In the genomic region with DNA sequence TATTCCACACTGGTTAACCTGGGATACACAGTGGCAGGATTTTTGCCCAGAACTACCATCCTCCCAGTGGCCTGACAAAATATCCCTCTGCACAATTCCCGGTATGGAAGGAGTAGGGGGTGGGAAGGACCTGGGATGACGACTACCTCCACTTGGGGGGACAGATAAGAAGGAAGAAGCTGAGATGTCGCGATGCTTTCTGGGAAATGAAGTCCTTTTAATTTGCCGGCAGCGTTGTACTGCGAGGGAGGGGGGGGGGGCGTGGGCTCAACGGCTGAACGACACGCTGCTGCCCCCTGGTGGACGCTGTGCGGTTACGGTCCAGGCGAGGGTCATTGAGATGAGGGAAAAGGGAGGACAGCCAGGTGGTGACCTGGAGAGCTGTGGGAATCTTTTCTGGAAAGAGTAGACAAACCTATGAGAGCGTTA, we compare ENCODE assay signal across 9 mouse cellular contexts. TPM values are rescaled to one million over a fixed set of nuclear protein-coding genes. Genes with fewer than 3 reads are reported as not detected.
DNase-seq lines count a peak whose midpoint lies in the region; ATAC-seq and TF ChIP-seq lines count a peak whose summit lies in the region.
"Had no signal": no experiment of that assay in that cellular context is flagged by ENCODE, and none has a peak within 500 bp of the region (broad histone marks: within the 10 kb centered on the region; RNA-seq: fewer than 3 reads in every experiment).

No protein-coding gene starts in this region.

- no peak overlapping the region for H3K27ac ChIP-seq in intestine, postnatal 0 days (ENCODE audit: low read depth, low read length)
- no peak overlapping the region for H3K27ac ChIP-seq in limb, embryonic 15.5 days
- H3K27ac ChIP-seq in midbrain, embryonic 16.5 days (ENCODE audit: low read length): peak overlapping the region; percentile 75

- no peaks in the 10 kb centered on the region for H3K27me3 ChIP-seq in intestine, postnatal 0 days (replicated peaks; ENCODE audit: control insufficient read depth, insufficient read depth, low read length)
- no peaks in the 10 kb centered on the region for H3K27me3 ChIP-seq in limb, embryonic 15.5 days
- H3K27me3 ChIP-seq in midbrain, embryonic 16.5 days (ENCODE audit: control insufficient read depth, insufficient read depth, low read depth, low read length): no peaks in the 10 kb centered on the region

- H3K9me3 ChIP-seq in intestine, postnatal 0 days (ENCODE audit: control insufficient read depth): no peaks in the 10 kb centered on the region
- H3K9me3 ChIP-seq in limb, embryonic 15.5 days: no peaks in the 10 kb centered on the region
- H3K9me3 ChIP-seq in midbrain, embryonic 16.5 days (replicated peaks; ENCODE audit: control insufficient read depth, low read length, poor library complexity, severe bottlenecking): no peaks in the 10 kb centered on the region

- under 1% methylated on average over 15 of the region's 16 CpGs for WGBS in intestine, postnatal 0 days
- WGBS in limb, embryonic 15.5 days: 2% methylated on average over 16 of the region's 16 CpGs
- under 1% methylated on average over 16 of the region's 16 CpGs for WGBS in midbrain, embryonic 16.5 days

- H3K36me3 ChIP-seq in intestine, postnatal 0 days (ENCODE audit: control insufficient read depth, insufficient read depth): no peaks in the 10 kb centered on the region
- no peaks in the 10 kb centered on the region for H3K36me3 ChIP-seq in limb, embryonic 15.5 days
- no peaks in the 10 kb centered on the region for H3K36me3 ChIP-seq in midbrain, embryonic 16.5 days (ENCODE audit: control insufficient read depth, insufficient read depth, low read length)

- peak; percentile 98 for TF ChIP-seq CTCF in intestine, postnatal 0 days (IDR thresholded peaks at IDR 0.05; ENCODE audit: low read depth)

- peak; percentile 80 for DNase-seq in A20 (ENCODE audit: low read depth, low spot score)
- DNase-seq in gastrocnemius, postnatal 4 days (ENCODE audit: low spot score in 2 of 2): peak; percentile 65 to 74
- peak; percentile 65 to 72 for DNase-seq in spleen, postnatal 36 days (ENCODE audit: low spot score in 2 of 2)

- H3K4me1 ChIP-seq in intestine, postnatal 0 days (replicated peaks; ENCODE audit: control insufficient read depth, insufficient read depth, low read length): 0 out of 2 replicates have a peak, but pooled peaks cover 6% of the 10 kb centered on the region
- peaks cover 14% of the 10 kb centered on the region for H3K4me1 ChIP-seq in limb, embryonic 15.5 days
- peaks cover 19% of the 10 kb centered on the region for H3K4me1 ChIP-seq in midbrain, embryonic 16.5 days (ENCODE audit: control insufficient read depth, insufficient read depth, low read length)

- ATAC-seq in activated CD4-positive, CD25-positive, alpha-beta regulatory T cell, adult 4 months: peak; percentile 47
- peak; percentile 78 for ATAC-seq in common myeloid progenitor, adult 5-6 weeks (replicated peaks; ENCODE audit: low read depth, poor library complexity, severe bottlenecking)
- ATAC-seq in intestine, postnatal 0 days: peak; percentile 41
- peak; percentile 59; the same call in 1 of the 2 replicates for ATAC-seq in limb, embryonic 15.5 days (ENCODE audit: insufficient number of reproducible peaks, low FRiP score, low TSS enrichment, low read depth)
- ATAC-seq in midbrain, embryonic 16.5 days: peak; percentile 72

- H3K4me2 ChIP-seq in intestine, postnatal 0 days (replicated peaks; ENCODE audit: low read depth): peak overlapping the region; percentile 51
- H3K4me2 ChIP-seq in limb, embryonic 15.5 days: peak overlapping the region; percentile 43
- peak overlapping the region; percentile 57 for H3K4me2 ChIP-seq in midbrain, embryonic 16.5 days (ENCODE audit: low read length)

- H3K4me3 ChIP-seq in intestine, postnatal 0 days (ENCODE audit: low read depth, low read length): no peak overlapping the region
- peak overlapping the region; percentile 15; the same call in 1 of the 2 replicates for H3K4me3 ChIP-seq in limb, embryonic 15.5 days
- H3K4me3 ChIP-seq in midbrain, embryonic 16.5 days (ENCODE audit: low read depth, low read length): peak overlapping the region; percentile 31

- no peak overlapping the region for H3K9ac ChIP-seq in intestine, postnatal 0 days (ENCODE audit: low read depth, low read length)
- H3K9ac ChIP-seq in limb, embryonic 15.5 days: no peak overlapping the region
- peak overlapping the region; percentile 63; the same call in 1 of the 2 replicates for H3K9ac ChIP-seq in midbrain, embryonic 16.5 days (ENCODE audit: low read depth, low read length)

RNA-seq across cellular contexts. Expression of a gene that starts 15.0 kb away (rescaled TPM):
- polyA plus RNA-seq in activated CD4-positive, CD25-positive, alpha-beta regulatory T cell, adult 4 months (2017; shearing (Covaris generic)): 10 to 100 TPM; 43.3 to 55.7 TPM
- total RNA-seq in common myeloid progenitor, adult 5-6 weeks (2017): 37.3 and 65.1 TPM in 2 replicates
- total RNA-seq in gastrocnemius, postnatal 4 days (2021): 10 to 100 TPM; 91.6 to 94.0 TPM
- 84.6 and 91.2 TPM in 2 replicates for polyA plus RNA-seq in intestine, postnatal 0 days (2015; fragmentation: Nextera tagmentation; extraction: Ambion mirVana)
- 140 and 149 TPM in 2 replicates for polyA plus RNA-seq in limb, embryonic 15.5 days (2015; fragmentation: Nextera tagmentation; extraction: Ambion mirVana)
- 158 and 166 TPM in 2 replicates for polyA plus RNA-seq in midbrain, embryonic 16.5 days (2015; fragmentation: Nextera tagmentation; extraction: Ambion mirVana)

RNA-seq across cellular contexts. Expression of a gene that starts 15.3 kb away (rescaled TPM):
- polyA plus RNA-seq in activated CD4-positive, CD25-positive, alpha-beta regulatory T cell, adult 4 months (2017; shearing (Covaris generic)): 100 to 1,000 TPM; 124 to 138 TPM
- 40.5 TPM in 2 replicates for total RNA-seq in common myeloid progenitor, adult 5-6 weeks (2017)
- 10 to 100 TPM; 62.5 to 64.9 TPM for total RNA-seq in gastrocnemius, postnatal 4 days (2021)
- polyA plus RNA-seq in intestine, postnatal 0 days (2015; fragmentation: Nextera tagmentation; extraction: Ambion mirVana): 159 and 160 TPM in 2 replicates
- 175 and 188 TPM in 2 replicates for polyA plus RNA-seq in limb, embryonic 15.5 days (2015; fragmentation: Nextera tagmentation; extraction: Ambion mirVana)
- polyA plus RNA-seq in midbrain, embryonic 16.5 days (2015; fragmentation: Nextera tagmentation; extraction: Ambion mirVana): 436 and 442 TPM in 2 replicates

RNA-seq across cellular contexts. Expression of a gene that starts 18.1 kb away (rescaled TPM):
- 10 to 100 TPM; 72.6 to 76.3 TPM for polyA plus RNA-seq in activated CD4-positive, CD25-positive, alpha-beta regulatory T cell, adult 4 months (2017; shearing (Covaris generic))
- 116 and 136 TPM in 2 replicates for total RNA-seq in common myeloid progenitor, adult 5-6 weeks (2017)
- 100 to 1,000 TPM; 272 to 284 TPM for total RNA-seq in gastrocnemius, postnatal 4 days (2021)
- 85.5 and 87.1 TPM in 2 replicates for polyA plus RNA-seq in intestine, postnatal 0 days (2015; fragmentation: Nextera tagmentation; extraction: Ambion mirVana)
- 102 and 117 TPM in 2 replicates for polyA plus RNA-seq in limb, embryonic 15.5 days (2015; fragmentation: Nextera tagmentation; extraction: Ambion mirVana)
- polyA plus RNA-seq in midbrain, embryonic 16.5 days (2015; fragmentation: Nextera tagmentation; extraction: Ambion mirVana): 64.8 and 65.3 TPM in 2 replicates

RNA-seq across cellular contexts. Expression of a gene that starts 18.8 kb away (rescaled TPM):
- not detected for polyA plus RNA-seq in activated CD4-positive, CD25-positive, alpha-beta regulatory T cell, adult 4 months (2017; shearing (Covaris generic))
- not detected in 2 replicates for total RNA-seq in common myeloid progenitor, adult 5-6 weeks (2017)
- under 1 TPM; 0.78 TPM for total RNA-seq in gastrocnemius, postnatal 4 days (2021)
- polyA plus RNA-seq in intestine, postnatal 0 days (2015; fragmentation: Nextera tagmentation; extraction: Ambion mirVana): not detected in 2 replicates
- 0.22 and 0.42 TPM in 2 replicates for polyA plus RNA-seq in limb, embryonic 15.5 days (2015; fragmentation: Nextera tagmentation; extraction: Ambion mirVana)
- polyA plus RNA-seq in midbrain, embryonic 16.5 days (2015; fragmentation: Nextera tagmentation; extraction: Ambion mirVana): not detected in 2 replicates
- total RNA-seq: gastrocnemius, postnatal 36 days had no signal

RNA-seq across cellular contexts. Expression of a gene that starts 32.8 kb away (rescaled TPM):
- polyA plus RNA-seq in activated CD4-positive, CD25-positive, alpha-beta regulatory T cell, adult 4 months (2017; shearing (Covaris generic)): 1 to 10 TPM in 1 of 2 experiments, not detected in 1; 4.6 TPM
- not detected in 2 replicates for total RNA-seq in common myeloid progenitor, adult 5-6 weeks (2017)
- total RNA-seq in gastrocnemius, postnatal 4 days (2021): 100 to 1,000 TPM; 268 to 275 TPM
- polyA plus RNA-seq in intestine, postnatal 0 days (2015; fragmentation: Nextera tagmentation; extraction: Ambion mirVana): 54.1 and 60.2 TPM in 2 replicates
- 3.4 and 10.1 TPM in 2 replicates for polyA plus RNA-seq in limb, embryonic 15.5 days (2015; fragmentation: Nextera tagmentation; extraction: Ambion mirVana)
- polyA plus RNA-seq in midbrain, embryonic 16.5 days (2015; fragmentation: Nextera tagmentation; extraction: Ambion mirVana): 5.9 and 8.5 TPM in 2 replicates
